Mouse (Mus musculus) monocyte, adult 59 days (primary cell): Measurements from ENCODE around the gene Krt81. TPM values are rescaled to one million over a fixed set of nuclear protein-coding genes. Genes with fewer than 3 reads are reported as not detected.

Experiments
- total RNA-seq, 2 experiments: library from RNA; stranded (reverse); gene quantifications; one replicate each; pipeline ENCODE4 v1.2.4; 2023

Krt81 gene
- not detected for total RNA-seq

GRCm38 (mm10) chr15:101463651-101464050, at the start of gene Krt81:
Gene Krt81 (minus strand): TSS chr15:101463751.

GRCm38 (mm10) chr15:101491431-101491830, 27.9 kb upstream of the Krt81 start, which contains the start of gene Krt83:
Gene Krt83 (minus strand): TSS chr15:101491512.

GRCm38 (mm10) chr15:101472952-101473528, 9.5 kb upstream of the Krt81 start, which contains the start of gene Krt86:
Gene Krt86 (plus strand): TSS chr15:101473478.

GRCm38 (mm10) chr15:101447444-101447843, 16.1 kb downstream of the Krt81 start, which contains the start of gene Krt88:
Gene Krt88 (plus strand): TSS chr15:101447744.

GRCm38 (mm10) chr15:101438555-101438954, 25.0 kb downstream of the Krt81 start, which contains the start of gene Krt87:
Gene Krt87 (minus strand): TSS chr15:101438804.

GRCm38 (mm10) chr15:101410775-101411174, 52.8 kb downstream of the Krt81 start, which contains the start of gene Krt7:
Gene Krt7 (plus strand): TSS chr15:101411043.

Other genes starting within 250 kb of the Krt81 start
- gene Grasp, start 239.6 kb downstream of the Krt81 start, total RNA-seq: 10 to 100 TPM; 15.2 to 17.9 TPM
- gene Nr4a1, start 209.5 kb downstream of the Krt81 start, total RNA-seq: 1,000 to 10,000 TPM; 2,185 to 2,202 TPM
- gene Atg101, start 179.5 kb downstream of the Krt81 start, total RNA-seq: 10 to 100 TPM; 42.9 to 44.5 TPM
- under 1 TPM; 0.46 to 0.79 TPM for gene 6030408B16Rik, start 170.5 kb downstream of the Krt81 start, total RNA-seq
- gene Krt80, start 93.6 kb downstream of the Krt81 start, total RNA-seq: 100 to 1,000 TPM; 169 to 182 TPM
- gene Krt7, start 52.7 kb downstream of the Krt81 start, total RNA-seq: 1 to 10 TPM; 6.9 to 7.7 TPM
- gene Krt87, start 24.9 kb downstream of the Krt81 start, total RNA-seq: not detected
- gene Krt88, start 16.0 kb downstream of the Krt81 start, total RNA-seq: not detected
- gene Krt86, start 9.7 kb upstream of the Krt81 start, total RNA-seq: under 1 TPM; 0.27 to 0.73 TPM
- gene Krt83, start 27.8 kb upstream of the Krt81 start, total RNA-seq: not detected
- not detected for gene Gm49425, start 53.5 kb upstream of the Krt81 start, total RNA-seq
- gene Krt84, start 69.1 kb upstream of the Krt81 start, total RNA-seq: not detected
- gene Krt82, start 86.9 kb upstream of the Krt81 start, total RNA-seq: not detected
- gene Krt90, start 99.2 kb upstream of the Krt81 start, total RNA-seq: not detected
- not detected for gene Krt75, start 110.2 kb upstream of the Krt81 start, total RNA-seq
- not detected for gene Gm5414, start 164.4 kb upstream of the Krt81 start, total RNA-seq
- gene Gm5478, start 183.6 kb upstream of the Krt81 start, total RNA-seq: not detected
- not detected for gene Krt6b, start 216.5 kb upstream of the Krt81 start, total RNA-seq
- not detected for gene Krt6a, start 230.6 kb upstream of the Krt81 start, total RNA-seq
- not detected for gene Krt5, start 249.1 kb upstream of the Krt81 start, total RNA-seq